ENCODE assay signal across 7 mouse cellular contexts in genomic region chr11:69332713-69333253, GRCm38 (mm10). TPM values are rescaled to one million over a fixed set of nuclear protein-coding genes. Genes with fewer than 3 reads are reported as not detected.
DNase-seq lines count a peak whose midpoint lies in the region; ATAC-seq and TF ChIP-seq lines count a peak whose summit lies in the region.

No protein-coding gene starts in this region.

- H3K27me3 ChIP-seq in lung, embryonic 16.5 days (ENCODE audit: control insufficient read depth, insufficient read depth, low read depth, low read length) = peaks cover 4% of the 10 kb centered on the region
- no peaks in the 10 kb centered on the region for H3K27me3 ChIP-seq in forebrain, postnatal 0 days (ENCODE audit: insufficient read depth, low read length)
- H3K27me3 ChIP-seq in liver, embryonic 12.5 days (replicated peaks) = peaks cover 76% of the 10 kb centered on the region
- H3K27me3 ChIP-seq in stomach, postnatal 0 days (ENCODE audit: control insufficient read depth, insufficient read depth, low read length) = no peaks in the 10 kb centered on the region

- peak overlapping the region; percentile 79 for H3K4me2 ChIP-seq in lung, embryonic 16.5 days (ENCODE audit: low read depth, low read length)
- H3K4me2 ChIP-seq in forebrain, postnatal 0 days (ENCODE audit: low read depth) = peak overlapping the region; percentile 64; the same call in 1 of the 2 replicates
- peak overlapping the region; percentile 78 for H3K4me2 ChIP-seq in liver, embryonic 12.5 days
- H3K4me2 ChIP-seq in stomach, postnatal 0 days (replicated peaks; ENCODE audit: low read depth) = no peak overlapping the region

- no peak for ATAC-seq in lung, embryonic 16.5 days (ENCODE audit: low read depth)
- ATAC-seq in forebrain, postnatal 0 days = no peak
- ATAC-seq in liver, embryonic 12.5 days = no peak
- no peak for ATAC-seq in stomach, postnatal 0 days (ENCODE audit: low FRiP score, low TSS enrichment)

- H3K9ac ChIP-seq in lung, embryonic 16.5 days (ENCODE audit: low read length) = peak overlapping the region; percentile 78
- H3K9ac ChIP-seq in forebrain, postnatal 0 days = no peak overlapping the region
- 0 out of 2 replicates have a peak overlapping the region, but pooled peaks have one; percentile 37 for H3K9ac ChIP-seq in liver, embryonic 12.5 days
- H3K9ac ChIP-seq in stomach, postnatal 0 days (ENCODE audit: low read length) = peak overlapping the region; percentile 57; the same call in 1 of the 2 replicates

- DNase-seq in lung, postnatal 14 days = no peak
- DNase-seq in forebrain, postnatal 0 days = no peak
- no peak for DNase-seq in stomach, postnatal 0 days (ENCODE audit: low spot score)
- no peak for DNase-seq in cerebellum, adult 18-20 months
- no peak for DNase-seq in ovary, postnatal 14 days (ENCODE audit: low spot score)

- no peak for TF ChIP-seq CTCF in forebrain, postnatal 0 days (IDR thresholded peaks at IDR 0.05; ENCODE audit: low read depth)
- TF ChIP-seq CTCF in stomach, postnatal 0 days (IDR thresholded peaks at IDR 0.05; ENCODE audit: low read depth) = no peak

- 0 out of 2 replicates have a peak overlapping the region, but pooled peaks have one; percentile 2 for H3K27ac ChIP-seq in lung, embryonic 16.5 days (ENCODE audit: low read length)
- H3K27ac ChIP-seq in forebrain, postnatal 0 days (ENCODE audit: low read depth, low read length) = peak overlapping the region; percentile 87
- H3K27ac ChIP-seq in liver, embryonic 12.5 days = no peak overlapping the region
- no peak overlapping the region for H3K27ac ChIP-seq in stomach, postnatal 0 days (replicated peaks)

- peaks cover 15% of the 10 kb centered on the region for H3K4me1 ChIP-seq in lung, embryonic 16.5 days (replicated peaks; ENCODE audit: control insufficient read depth, insufficient read depth, low read length)
- peaks cover 11% of the 10 kb centered on the region for H3K4me1 ChIP-seq in forebrain, postnatal 0 days (ENCODE audit: insufficient read depth)
- H3K4me1 ChIP-seq in liver, embryonic 12.5 days = peaks cover 40% of the 10 kb centered on the region
- H3K4me1 ChIP-seq in stomach, postnatal 0 days (replicated peaks; ENCODE audit: control insufficient read depth, insufficient read depth) = peaks cover 2% of the 10 kb centered on the region; the same call in 1 of the 2 replicates

- no peak overlapping the region for H3K4me3 ChIP-seq in lung, embryonic 16.5 days (ENCODE audit: low read length)
- H3K4me3 ChIP-seq in forebrain, postnatal 0 days (ENCODE audit: low read depth, low read length) = no peak overlapping the region
- H3K4me3 ChIP-seq in liver, embryonic 12.5 days = peak overlapping the region; percentile 57; the same call in 1 of the 2 replicates
- no peak overlapping the region for H3K4me3 ChIP-seq in stomach, postnatal 0 days (ENCODE audit: low read depth, low read length)

- no peaks in the 10 kb centered on the region for H3K36me3 ChIP-seq in lung, embryonic 16.5 days (ENCODE audit: control insufficient read depth, insufficient read depth, low read length)
- H3K36me3 ChIP-seq in forebrain, postnatal 0 days (ENCODE audit: insufficient read depth) = no peaks in the 10 kb centered on the region
- H3K36me3 ChIP-seq in liver, embryonic 12.5 days = no peaks in the 10 kb centered on the region
- no peaks in the 10 kb centered on the region for H3K36me3 ChIP-seq in stomach, postnatal 0 days (ENCODE audit: control insufficient read depth, insufficient read depth, low read length)

- WGBS in lung, embryonic 16.5 days = 27% methylated on average over 8 of the region's 8 CpGs
- 40% methylated on average over 8 of the region's 8 CpGs for whole genome bisulfite sequencing in forebrain, postnatal 0 days
- 32% methylated on average over 8 of the region's 8 CpGs for WGBS in liver, embryonic 12.5 days (ENCODE audit: insufficient replicate concordance)
- WGBS in stomach, postnatal 0 days = 37% methylated on average over 8 of the region's 8 CpGs

- TF ChIP-seq EP300 in stomach, postnatal 0 days (optimal IDR thresholded peaks at IDR 0.05) = no peak

- H3K9me3 ChIP-seq in lung, embryonic 16.5 days (ENCODE audit: control insufficient read depth, low read length) = no peaks in the 10 kb centered on the region
- H3K9me3 ChIP-seq in forebrain, postnatal 0 days (ENCODE audit: low read length) = no peaks in the 10 kb centered on the region
- no peaks in the 10 kb centered on the region for H3K9me3 ChIP-seq in liver, embryonic 12.5 days (replicated peaks)
- no peaks in the 10 kb centered on the region for H3K9me3 ChIP-seq in stomach, postnatal 0 days (ENCODE audit: control insufficient read depth, low read length)

RNA-seq across cellular contexts. Expression of gene Kcnab3, which starts 6.7 kb away (rescaled TPM):
- 0.62 and 1.6 TPM in 2 replicates for polyA plus RNA-seq in lung, embryonic 16.5 days (2015; fragmentation: Nextera tagmentation; extraction: Ambion mirVana)
- total RNA-seq in forebrain, postnatal 0 days (2014; rRNA removed) = 5.5 and 5.8 TPM in 2 replicates
- 4.2 and 4.4 TPM in 2 replicates for polyA plus RNA-seq in forebrain, postnatal 0 days (2015; fragmentation: Nextera tagmentation; extraction: Ambion mirVana)
- 0.24 and 0.48 TPM in 2 replicates for polyA plus RNA-seq in liver, embryonic 12.5 days (2016; fragmentation: Nextera tagmentation; extraction: Ambion mirVana)
- 0.87 and 1.1 TPM in 2 replicates for polyA plus RNA-seq in stomach, postnatal 0 days (2015; fragmentation: Nextera tagmentation; extraction: Ambion mirVana)

RNA-seq across cellular contexts. Expression of gene Rnf227, which starts 7.5 kb away (rescaled TPM):
- polyA plus RNA-seq in lung, embryonic 16.5 days (2015; fragmentation: Nextera tagmentation; extraction: Ambion mirVana) = 11.0 and 12.6 TPM in 2 replicates
- total RNA-seq in forebrain, postnatal 0 days (2014; rRNA removed) = 190 and 225 TPM in 2 replicates
- polyA plus RNA-seq in forebrain, postnatal 0 days (2015; fragmentation: Nextera tagmentation; extraction: Ambion mirVana) = 200 and 231 TPM in 2 replicates
- 1.5 and 1.7 TPM in 2 replicates for polyA plus RNA-seq in liver, embryonic 12.5 days (2016; fragmentation: Nextera tagmentation; extraction: Ambion mirVana)
- polyA plus RNA-seq in stomach, postnatal 0 days (2015; fragmentation: Nextera tagmentation; extraction: Ambion mirVana) = 46.2 and 49.4 TPM in 2 replicates

RNA-seq across cellular contexts. Expression of gene Trappc1, which starts 9.0 kb away (rescaled TPM):
- 159 and 168 TPM in 2 replicates for polyA plus RNA-seq in lung, embryonic 16.5 days (2015; fragmentation: Nextera tagmentation; extraction: Ambion mirVana)
- 124 and 133 TPM in 2 replicates for total RNA-seq in forebrain, postnatal 0 days (2014; rRNA removed)
- 149 and 178 TPM in 2 replicates for polyA plus RNA-seq in forebrain, postnatal 0 days (2015; fragmentation: Nextera tagmentation; extraction: Ambion mirVana)
- polyA plus RNA-seq in liver, embryonic 12.5 days (2016; fragmentation: Nextera tagmentation; extraction: Ambion mirVana) = 90.4 and 90.9 TPM in 2 replicates
- polyA plus RNA-seq in stomach, postnatal 0 days (2015; fragmentation: Nextera tagmentation; extraction: Ambion mirVana) = 119 and 123 TPM in 2 replicates

RNA-seq across cellular contexts. Expression of gene Cntrob, which starts 9.2 kb away (rescaled TPM):
- polyA plus RNA-seq in lung, embryonic 16.5 days (2015; fragmentation: Nextera tagmentation; extraction: Ambion mirVana) = 26.3 and 28.7 TPM in 2 replicates
- total RNA-seq in forebrain, postnatal 0 days (2014; rRNA removed) = 20.5 and 35.7 TPM in 2 replicates
- polyA plus RNA-seq in forebrain, postnatal 0 days (2015; fragmentation: Nextera tagmentation; extraction: Ambion mirVana) = 12.1 and 13.0 TPM in 2 replicates
- 13.1 and 13.9 TPM in 2 replicates for polyA plus RNA-seq in liver, embryonic 12.5 days (2016; fragmentation: Nextera tagmentation; extraction: Ambion mirVana)
- 4.9 and 5.5 TPM in 2 replicates for polyA plus RNA-seq in stomach, postnatal 0 days (2015; fragmentation: Nextera tagmentation; extraction: Ambion mirVana)

RNA-seq across cellular contexts. Expression of gene Chd3, which starts 36.4 kb away (rescaled TPM):
- 56.9 and 60.3 TPM in 2 replicates for polyA plus RNA-seq in lung, embryonic 16.5 days (2015; fragmentation: Nextera tagmentation; extraction: Ambion mirVana)
- 356 and 381 TPM in 2 replicates for total RNA-seq in forebrain, postnatal 0 days (2014; rRNA removed)
- polyA plus RNA-seq in forebrain, postnatal 0 days (2015; fragmentation: Nextera tagmentation; extraction: Ambion mirVana) = 55.3 and 74.7 TPM in 2 replicates
- 4.7 and 6.4 TPM in 2 replicates for polyA plus RNA-seq in liver, embryonic 12.5 days (2016; fragmentation: Nextera tagmentation; extraction: Ambion mirVana)
- 18.4 and 18.9 TPM in 2 replicates for polyA plus RNA-seq in stomach, postnatal 0 days (2015; fragmentation: Nextera tagmentation; extraction: Ambion mirVana)

Comparison
In these comparisons a context has a peak if more than half of its experiments do, and no peak if none do; other contexts are left out.
1. H3K27ac ChIP-seq: peak in lung, embryonic 16.5 days (single experiment) and forebrain, postnatal 0 days (single experiment); none in liver, embryonic 12.5 days (single experiment) and stomach, postnatal 0 days (single experiment).